Mouse (Mus musculus): ENCODE data around the gene Gm21987.

Gm21987 gene

DNA sequence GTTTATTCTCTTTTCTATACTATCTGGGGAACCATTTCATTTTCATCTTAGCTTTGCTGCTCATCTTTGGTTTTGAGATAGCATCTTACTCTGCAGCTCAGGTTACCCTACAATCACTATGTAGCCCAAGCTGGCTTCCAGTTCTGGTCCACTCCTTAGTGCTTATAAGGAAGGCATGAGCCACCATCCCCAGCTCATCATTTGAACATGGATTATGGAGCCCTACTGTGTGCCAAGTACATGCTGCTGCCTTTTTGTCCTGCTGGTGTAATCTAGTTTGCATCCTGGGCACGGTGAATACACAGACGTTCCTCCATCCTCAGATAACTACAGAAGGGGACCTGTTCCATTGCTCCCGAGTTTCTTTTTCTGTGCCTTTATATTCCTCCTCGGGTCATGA is 26.0 kb downstream of the Gm21987 start:
- no peak for DNase-seq

DNA sequence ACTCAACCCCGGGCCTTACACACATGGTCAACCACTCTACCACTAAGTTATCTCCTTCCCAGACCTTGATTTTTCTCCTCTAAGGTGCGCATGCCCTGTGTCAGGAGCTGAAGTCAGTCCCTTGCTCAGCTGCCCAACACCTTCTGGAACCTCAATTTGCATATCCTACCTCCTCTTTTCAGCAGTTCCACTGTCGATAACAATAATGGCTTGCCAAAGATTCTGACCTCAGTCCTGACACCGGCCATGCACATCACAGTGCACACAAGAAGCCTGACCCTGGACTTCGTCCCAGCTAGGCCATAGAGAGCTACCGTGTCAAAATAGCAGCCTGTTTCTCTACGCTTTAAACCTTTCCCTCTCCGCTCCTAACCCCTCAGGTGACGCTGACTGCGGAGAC is 26.6 kb downstream of the Gm21987 start:
- DNase-seq, result no peak

DNA sequence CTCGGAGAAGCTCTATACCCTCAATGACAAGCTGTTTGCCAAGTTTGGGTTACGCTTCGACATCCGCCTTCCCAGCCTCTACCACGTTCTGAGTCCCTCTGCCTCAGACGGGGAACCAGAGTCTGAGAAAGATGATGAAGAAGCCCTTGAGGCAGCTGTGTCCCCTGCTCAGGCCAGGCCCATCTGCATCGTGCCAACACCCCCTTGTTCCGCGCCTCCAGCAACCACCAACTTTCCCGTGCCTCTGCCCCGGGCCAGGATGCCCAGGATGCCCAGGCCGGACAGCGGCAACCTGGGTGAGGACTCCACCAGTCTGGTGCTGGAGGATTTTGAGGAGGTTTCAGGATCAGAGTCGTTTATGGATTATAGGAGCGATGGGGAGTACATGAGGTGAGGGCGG is 27.1 kb downstream of the Gm21987 start:
- DNase-seq, result no peak

DNA sequence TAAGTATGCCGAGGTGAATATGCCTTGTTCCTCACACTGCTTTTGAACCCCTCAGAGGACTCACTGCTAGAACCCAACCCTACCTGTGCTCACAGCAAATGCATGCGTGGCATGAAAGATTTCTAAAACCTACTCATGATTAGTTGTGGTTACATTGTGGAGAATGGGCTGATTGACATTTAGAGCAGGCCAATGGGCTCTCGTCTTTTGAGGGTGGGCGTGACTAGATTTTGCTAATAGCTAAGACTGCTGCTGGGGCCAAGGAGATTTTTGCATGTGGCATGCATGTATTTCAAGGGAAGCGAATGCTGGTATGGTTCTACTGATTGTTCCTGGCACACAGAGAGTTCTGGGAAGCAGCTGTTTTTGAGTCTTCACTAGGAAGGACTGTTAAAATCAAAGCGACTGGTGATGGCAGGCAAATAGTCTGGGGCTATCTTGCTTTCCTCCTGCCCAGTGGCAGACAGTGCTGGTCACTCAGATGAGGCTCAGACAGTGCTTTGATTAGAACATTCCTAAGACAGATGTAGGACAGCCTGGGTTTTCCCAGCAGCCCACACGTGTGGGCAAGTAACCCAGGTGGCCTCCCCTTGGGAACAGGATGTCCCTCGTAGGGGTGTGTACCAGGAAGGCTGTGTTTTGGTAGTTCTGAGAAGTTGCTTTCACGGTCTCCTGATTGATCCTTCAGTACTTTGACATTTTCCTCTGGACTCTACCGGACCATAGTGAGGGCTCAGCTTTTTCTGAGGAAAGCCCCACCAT is 27.7 kb downstream of the Gm21987 start:
- no peak for DNase-seq

DNA sequence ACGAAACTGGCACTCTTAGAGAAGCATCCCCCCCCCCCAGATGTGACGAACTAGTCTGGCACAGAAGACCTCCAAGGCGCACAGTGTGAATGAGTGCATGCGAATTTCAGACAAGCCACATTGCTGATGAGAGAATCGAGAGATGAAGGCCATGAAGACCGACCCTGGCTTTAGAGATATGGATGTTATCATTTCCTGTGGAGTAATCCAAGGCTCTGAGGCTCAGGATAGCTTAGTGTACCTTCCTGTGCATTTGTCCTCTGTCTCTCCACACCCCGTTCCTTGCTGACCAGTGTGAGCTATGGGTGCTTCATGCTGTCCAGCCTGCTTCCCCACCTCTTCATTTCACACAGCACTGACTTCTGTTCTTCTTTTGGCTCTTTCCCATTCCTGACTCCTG is 28.3 kb downstream of the Gm21987 start:
- no peak for DNase-seq

DNA sequence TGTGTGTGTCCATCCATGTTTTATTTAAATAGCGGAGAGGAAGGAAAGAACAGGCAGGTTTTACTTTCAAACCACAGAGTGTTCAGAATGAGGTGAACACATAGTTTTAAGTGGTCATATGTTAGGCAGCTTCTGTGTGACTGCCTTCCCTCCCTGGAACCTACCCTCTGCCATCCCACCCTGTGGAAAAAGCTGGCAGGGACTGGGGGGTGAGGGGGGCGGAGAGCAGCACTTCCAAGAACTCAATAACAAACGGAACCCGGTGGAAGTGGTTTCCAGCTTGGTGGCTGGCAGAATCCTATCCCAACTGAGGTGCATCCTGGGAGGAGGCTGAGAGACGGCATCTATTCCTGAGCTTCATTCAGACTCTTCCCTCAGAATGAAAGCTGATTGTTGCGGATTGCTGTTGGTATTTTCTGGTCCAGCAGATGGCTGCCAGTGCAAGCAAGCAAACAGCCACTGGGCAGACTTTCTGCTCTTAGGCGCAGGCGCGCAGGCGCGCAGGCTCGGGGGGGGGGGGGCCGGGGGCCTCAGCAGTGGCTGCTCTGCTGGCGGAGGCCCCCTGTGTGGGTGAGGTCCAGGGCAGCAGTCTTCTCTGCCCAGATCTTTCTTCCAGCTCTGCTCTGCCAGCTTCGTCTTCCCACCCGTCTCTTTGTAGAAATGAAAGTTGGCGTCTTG is 29.5 kb downstream of the Gm21987 start:
- peak; percentile 46 for DNase-seq

DNA sequence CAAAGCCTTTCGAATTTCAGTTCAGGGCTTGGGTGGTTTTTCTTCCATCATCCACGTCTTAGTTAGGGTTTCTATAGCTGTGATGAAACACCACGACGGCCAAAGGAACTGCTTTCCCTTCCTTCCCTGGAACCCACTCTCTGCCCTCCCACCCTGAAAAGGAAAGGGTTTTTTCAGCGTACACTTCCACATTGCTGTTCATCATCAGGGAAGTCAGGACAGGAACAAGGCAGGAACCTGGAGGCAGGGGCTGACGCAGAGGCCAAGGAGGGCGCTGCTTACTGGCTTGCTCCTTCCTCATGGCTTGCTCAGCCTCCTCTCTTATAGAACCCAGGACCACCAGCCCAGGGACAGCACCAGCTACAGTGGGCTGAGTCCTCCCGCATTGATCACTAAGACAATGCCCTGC is 30.0 kb downstream of the Gm21987 start:
- no peak for DNase-seq

DNA sequence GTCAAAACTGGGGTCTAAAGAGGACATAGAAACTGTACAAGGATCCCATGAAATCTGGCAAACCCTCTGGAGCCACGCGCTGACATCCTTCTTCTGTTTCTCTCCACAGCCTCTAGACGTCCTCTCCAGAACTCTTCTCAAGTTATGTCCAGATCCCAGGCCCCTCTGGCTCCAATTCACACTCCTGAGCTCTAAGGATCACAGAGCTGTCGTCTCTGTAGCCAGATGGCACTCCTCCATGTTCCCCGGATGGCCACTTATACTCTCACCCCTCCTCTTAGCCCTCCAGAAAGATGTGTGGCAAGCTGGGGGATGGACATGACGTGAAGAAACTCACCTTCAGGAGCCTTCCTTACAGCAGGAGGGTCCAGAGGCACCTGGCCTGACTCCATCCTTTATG is 30.7 kb downstream of the Gm21987 start:
- no peak for DNase-seq

DNA sequence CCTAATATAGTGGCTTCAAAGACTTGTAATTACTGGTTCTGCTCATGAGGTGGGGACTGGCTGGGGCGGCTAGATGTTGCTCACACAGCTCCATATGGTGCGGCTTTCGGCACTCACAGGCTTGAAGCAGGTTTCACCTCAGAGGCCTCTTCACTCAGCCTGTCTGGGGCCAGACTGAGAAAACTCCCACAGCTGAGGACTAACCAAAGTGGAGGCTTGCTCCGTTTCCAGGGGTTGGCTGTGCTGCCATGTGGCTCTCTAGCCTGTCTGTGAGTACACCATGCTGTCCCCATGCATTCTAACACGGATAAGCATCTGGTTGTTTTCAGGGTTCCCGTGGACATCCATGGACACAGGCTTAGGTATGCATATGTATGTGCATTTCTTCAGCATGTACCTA is 31.8 kb downstream of the Gm21987 start:
- DNase-seq, result no peak

DNA sequence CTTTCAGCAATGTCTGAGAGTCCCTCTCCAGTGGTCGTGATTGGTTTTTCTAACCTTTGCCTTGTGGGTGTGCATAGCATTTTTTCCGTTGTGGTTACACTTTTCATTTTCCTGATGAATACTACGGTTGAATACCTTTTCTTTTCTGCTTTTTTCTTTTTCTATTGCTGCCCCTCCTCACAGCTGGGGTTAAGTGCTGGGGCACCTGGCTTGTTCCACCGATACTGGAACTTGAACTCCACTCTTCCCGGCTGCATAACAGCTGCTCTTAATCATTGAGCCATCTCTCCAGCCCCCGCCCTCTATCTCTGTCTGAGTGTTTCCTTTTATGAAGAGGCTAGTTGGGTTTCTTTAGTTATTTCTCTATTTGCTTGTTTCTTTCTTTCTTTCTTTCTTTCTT is 32.2 kb downstream of the Gm21987 start:
- no peak for DNase-seq

DNA sequence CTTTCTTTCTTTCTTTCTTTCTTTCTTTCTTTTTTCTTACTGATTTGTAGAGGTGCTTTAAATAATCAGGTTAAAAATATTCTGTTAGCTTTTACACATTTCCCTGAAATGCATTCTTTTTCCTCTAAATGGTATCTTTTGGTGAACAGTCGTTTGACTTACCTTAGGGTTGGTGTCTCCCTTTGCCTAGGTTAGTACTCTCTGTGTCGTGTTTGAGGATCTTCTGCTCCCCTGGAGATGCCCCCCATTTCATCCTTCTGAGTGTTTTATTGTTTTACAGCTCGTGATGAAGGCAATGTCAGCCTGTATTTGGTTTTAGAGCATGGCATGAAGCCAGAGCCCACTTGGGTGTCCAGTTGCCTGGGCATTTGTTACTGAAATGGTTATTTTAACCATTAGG is 32.7 kb downstream of the Gm21987 start:
- DNase-seq, result no peak

DNA sequence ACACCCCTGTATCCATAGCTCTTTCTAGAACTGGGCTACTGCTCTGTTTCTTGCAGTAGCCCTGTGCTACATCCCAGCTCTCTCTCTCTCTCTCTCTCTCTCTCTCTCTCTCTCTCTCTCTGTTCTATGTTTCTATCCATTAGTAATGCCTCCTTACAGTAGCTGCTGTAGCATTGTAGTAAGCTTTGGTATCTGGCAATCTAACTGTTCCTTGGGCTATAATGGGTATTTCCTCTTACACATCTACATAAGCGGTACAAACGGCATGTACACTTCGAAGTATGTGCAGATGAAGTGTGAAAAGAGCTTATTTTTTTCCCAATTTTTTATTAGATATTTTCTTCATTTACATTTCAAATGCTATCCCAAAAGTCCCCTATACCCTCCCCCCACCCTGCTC is 33.1 kb downstream of the Gm21987 start:
- no peak for DNase-seq

DNA sequence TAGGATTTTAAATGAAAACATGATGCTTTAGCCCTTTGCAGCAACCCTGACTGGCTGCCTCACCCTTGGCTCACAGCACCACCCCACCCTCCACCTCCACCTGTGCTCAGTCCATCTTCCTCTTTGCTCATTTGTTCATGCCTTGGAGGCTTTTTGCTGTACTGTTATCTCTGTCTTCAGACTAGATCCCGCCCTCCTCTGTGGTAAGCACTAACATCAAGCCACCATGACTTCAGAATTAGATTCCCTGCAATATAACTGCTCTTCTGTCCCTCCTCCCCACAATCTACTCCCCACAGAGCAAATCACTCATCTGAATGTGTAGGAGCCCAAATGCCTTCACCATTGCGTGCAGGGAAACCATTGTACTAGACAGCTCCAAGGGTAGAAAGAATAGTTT is 36.8 kb downstream of the Gm21987 start:
- DNase-seq, result no peak

DNA sequence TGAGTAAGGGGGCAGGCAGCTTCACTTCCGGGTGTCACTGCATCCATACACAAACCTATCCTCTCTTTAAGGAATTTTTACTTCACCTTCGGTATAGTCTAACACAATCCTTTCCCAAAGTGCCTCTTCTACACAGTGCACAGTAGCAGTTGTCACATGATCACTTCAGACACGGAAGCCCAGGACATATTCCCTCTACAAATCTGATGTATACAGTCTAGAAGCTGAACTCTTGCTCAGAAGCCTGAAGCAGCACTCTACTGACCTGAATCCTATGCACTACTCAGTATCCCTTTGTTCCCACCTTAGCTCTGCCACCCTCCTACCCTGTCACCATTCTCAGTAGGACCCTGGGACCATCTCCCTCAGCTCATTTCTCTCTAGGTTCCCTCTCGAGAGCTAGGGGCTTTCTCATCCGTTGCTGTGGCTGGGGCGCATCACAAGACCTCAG is 38.4 kb downstream of the Gm21987 start:
- no peak for DNase-seq

DNA sequence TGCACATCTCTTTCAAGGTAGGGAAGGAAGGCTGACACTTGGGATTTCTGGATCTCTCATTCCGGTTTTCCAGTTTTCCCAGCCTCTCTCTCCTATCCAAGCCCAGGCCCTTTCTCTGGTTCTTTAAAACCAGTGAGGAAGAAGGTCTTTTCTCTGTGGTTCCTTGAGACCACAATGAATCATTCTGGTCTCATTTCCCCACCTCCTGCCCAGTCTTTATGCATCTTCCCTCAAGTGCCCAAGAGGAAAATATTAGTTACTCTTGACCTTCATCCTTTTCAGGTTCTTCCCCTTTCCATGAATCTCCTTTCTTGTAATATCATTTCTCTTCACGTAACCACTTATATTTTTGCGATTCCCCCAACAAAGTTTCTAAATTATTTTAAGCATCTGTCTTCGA is 38.9 kb downstream of the Gm21987 start:
- no peak for DNase-seq

DNA sequence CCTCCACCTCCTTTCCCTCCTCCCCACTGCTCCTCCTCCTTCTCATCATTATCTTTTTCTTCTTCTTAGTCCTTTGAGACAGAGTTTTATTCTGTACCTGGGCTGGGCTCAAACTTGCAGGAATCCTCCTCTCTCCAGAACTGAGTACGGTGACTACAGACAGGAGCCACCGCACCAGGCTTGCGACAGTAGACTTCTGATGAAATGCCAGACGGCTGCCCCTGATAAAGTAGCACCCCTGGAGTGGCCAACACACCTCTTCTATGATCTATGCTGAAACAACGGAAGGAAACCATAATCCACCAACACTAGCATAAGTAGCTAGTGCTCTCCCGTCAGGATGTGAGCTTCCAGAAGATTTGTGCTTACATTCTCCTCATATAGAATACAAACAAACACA is 40.5 kb downstream of the Gm21987 start:
- DNase-seq, result no peak

DNA sequence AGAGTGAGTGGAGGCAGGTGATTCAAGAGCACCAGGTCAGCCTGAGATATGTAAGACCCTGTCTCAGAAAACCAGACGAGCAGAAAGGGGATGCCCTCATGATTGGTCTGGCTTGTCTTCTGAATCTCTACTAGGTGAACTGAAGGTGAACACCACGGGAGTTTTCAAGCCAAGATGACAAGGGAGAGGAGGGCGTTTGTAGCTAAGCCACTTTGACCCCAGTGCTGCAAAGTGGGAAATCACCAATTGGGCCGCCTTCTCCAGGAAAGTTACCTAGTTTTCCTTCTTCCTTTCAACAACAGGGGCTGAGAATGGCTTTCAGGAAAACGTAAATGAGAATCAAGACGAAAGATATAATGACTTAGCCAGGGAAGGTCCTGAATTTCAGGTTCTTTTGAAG is 41.9 kb downstream of the Gm21987 start:
- no peak for DNase-seq

DNA sequence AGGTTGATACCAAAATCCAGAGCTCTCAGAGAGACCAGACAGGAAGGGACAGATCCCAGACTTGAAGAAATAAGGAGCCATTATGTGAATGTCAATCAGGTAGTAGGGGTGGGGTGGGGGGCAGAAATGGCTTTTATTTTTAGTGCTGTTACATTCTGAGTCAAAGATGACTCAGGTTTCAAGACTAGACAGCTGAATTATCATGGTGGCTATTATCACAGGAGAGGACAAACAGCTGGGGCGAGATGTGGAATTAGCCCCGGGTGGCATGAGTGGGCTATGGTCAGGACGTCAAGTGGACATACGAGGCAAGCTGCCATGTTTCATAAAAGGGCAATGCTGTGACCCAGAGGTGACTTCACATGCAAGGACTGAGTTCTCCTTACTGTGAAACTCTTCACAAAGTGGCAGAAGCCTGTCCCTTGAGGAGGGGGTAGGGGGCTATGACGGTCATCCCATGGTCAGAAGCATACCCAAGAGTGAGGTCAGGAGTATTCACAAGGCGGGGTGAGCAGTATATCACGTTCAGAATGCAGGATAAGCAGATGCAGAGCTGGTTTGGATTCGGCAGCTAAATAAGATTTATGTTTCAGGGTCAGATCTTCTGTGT is 42.5 kb downstream of the Gm21987 start:
- DNase-seq, result no peak

DNA sequence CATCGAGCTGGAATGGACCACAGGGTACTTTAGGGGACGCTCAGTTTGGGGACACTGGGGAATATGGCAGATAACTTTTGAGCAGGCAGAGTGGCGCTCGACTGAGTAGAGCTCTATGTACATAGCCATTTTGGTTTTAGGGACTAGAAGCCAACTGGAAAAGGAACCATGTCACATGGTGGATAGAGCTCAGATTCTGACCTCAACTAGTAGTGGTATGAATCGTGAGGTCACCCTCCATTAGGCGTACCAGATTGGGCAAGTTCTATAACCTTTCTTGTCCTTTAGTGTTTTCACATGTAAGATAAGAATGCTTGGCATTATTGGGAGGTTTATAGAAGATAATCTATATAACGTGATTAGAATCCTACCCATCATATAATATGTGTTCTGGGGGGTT is 43.5 kb downstream of the Gm21987 start:
- no peak for DNase-seq

DNA sequence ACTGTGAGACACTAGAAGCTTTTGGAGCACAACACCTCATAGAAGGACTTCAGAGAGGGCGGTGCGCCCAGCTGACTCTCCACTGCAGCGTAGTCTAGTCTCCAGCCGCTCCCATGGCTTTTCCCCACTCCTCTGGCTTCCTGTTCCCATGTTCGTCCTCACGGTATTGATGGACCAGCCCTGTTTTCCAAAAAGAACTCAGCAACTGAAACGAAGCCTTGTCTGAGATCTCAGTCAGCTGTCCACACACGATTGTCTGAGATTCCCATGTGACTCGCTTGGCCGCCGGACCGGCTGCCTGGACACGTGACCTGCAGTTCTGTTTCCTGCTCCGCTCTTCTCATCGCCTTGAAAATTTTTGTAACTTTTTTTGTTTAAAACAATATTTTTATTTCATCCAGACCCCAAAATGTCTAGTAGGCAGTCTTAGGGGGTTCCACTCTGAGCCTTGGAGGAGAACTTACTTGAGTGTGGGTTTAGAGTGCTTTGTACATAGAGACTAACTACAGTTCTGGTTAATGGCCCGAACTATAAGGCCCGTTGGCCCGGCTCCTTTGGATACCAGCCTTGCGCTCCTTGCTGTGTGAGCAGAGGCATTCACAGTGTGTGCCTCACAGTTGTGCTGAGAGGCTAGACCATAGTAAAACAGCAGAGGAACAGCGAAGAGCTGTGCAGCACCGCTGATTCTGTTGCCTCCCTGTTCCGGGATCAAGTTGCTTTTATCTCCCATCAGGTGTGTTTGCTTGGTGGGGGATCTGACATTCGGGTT is 45.5 kb downstream of the Gm21987 start:
- DNase-seq, result no peak

DNA sequence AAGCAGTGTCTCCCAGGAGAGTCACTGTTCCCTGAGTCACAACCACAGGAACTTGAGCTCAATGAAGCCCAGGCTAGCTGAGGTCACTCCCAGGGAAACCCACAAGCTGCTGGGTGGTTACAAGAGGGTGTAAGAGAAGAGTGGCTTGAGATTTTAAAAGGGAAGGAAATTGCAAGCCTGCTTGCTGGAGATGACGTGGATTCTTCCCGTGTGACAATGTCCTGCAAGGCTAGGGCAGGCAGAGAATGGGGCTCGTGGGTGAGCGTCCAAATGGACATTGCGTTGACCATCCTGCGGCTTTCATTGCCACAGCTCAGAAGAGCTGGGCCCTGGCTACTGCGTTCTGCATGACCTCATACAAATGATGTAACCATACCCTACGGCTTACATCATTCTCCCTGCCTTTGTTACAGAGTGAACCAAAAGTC is 47.4 kb downstream of the Gm21987 start:
- DNase-seq, result no peak

DNA sequence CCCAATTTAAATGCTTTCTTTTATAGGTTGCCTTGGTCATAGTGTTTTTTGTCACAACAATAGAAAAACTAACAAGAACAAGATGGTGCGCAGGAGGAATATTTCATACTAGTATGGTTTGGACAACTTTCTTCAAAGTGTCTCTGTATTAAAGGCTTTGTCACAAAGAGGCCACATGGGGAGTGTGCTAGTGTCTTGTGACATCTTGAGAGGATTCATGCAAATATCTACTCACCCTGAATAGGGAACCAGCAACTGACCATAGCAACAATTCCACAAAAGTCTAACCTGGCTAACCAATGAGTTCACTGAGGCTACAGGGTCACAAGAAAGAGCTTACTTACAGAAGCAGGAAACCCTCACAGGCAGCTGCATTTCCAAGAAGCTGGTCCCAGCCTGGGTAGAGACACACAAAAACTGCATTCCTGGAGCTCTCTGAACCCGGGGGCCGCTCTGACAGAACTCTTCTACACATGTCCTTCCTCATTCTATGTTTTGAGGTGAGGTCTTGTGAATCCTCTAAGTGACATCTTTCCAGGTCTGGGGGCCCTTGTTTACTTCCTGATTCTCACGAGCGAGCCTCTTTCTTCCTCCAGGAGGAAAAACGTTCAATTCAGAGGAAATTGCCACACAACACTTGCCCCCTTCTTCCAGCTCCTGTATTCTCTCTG is 48.4 kb downstream of the Gm21987 start:
- DNase-seq, result no peak

DNA sequence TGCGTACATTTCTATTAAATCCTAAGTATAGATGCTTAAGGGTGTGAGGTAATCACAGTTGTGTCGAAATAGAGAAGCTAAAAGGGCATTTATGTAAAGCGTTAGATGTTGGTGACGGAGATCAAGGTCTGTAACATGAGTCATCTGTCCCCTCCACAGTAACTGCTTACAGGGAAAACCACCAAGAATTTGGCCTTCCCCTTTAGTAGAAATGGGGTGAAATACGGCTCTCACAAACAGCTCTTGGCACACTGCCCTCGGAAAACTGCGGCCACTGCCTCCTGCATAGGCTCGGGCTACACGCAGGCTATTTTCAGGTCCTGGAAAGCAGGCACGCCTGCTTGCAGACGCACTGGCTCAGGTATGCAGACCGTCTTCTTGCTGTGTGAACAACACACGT is 49.3 kb downstream of the Gm21987 start:
- DNase-seq, result no peak
